Mouse (Mus musculus) embryonic facial prominence, embryonic 15.5 days (tissue): ENCODE measurements around the gene Glmp. TPM values are rescaled to one million over a fixed set of nuclear protein-coding genes. Genes with fewer than 3 reads are reported as not detected.

ENCODE experiments used
- polyA plus RNA-seq: library from polyadenylated mRNA; unstranded; fragments of >200 nt; fragmentation: Nextera tagmentation; extraction: Ambion mirVana; gene quantifications from 2 replicates; pipeline ENCODE4 v1.2.1, GENCODE M21; 2015

The Glmp gene
- polyA plus RNA-seq, 1 experiment from 2014 or later, result 212 TPM

Other genes starting within 250 kb of the Glmp start
- 0.35 and 0.52 TPM in 2 replicates for gene Ttc24, start 246.7 kb upstream of the Glmp start, polyA plus RNA-seq
- gene Iqgap3, start 243.1 kb upstream of the Glmp start, polyA plus RNA-seq, result 15.9 and 16.8 TPM in 2 replicates
- 31.0 and 31.1 TPM in 2 replicates for gene Mef2d, start 182.7 kb upstream of the Glmp start, polyA plus RNA-seq
- 15.8 and 20.1 TPM in 2 replicates for gene Rhbg, start 70.3 kb upstream of the Glmp start, polyA plus RNA-seq
- 0.60 and 2.2 TPM in 2 replicates for gene Gm38392, start 37.8 kb upstream of the Glmp start, polyA plus RNA-seq
- 14.3 and 16.3 TPM in 2 replicates for gene Tsacc, start 28.0 kb upstream of the Glmp start, polyA plus RNA-seq
- gene Cct3, start 27.9 kb upstream of the Glmp start, polyA plus RNA-seq, result 443 TPM in 2 replicates
- 26.0 and 27.1 TPM in 2 replicates for gene Tmem79, start 11.1 kb downstream of the Glmp start, polyA plus RNA-seq
- gene Smg5, start 11.2 kb downstream of the Glmp start, polyA plus RNA-seq, result 41.8 and 48.6 TPM in 2 replicates
- gene Paqr6, start 39.6 kb downstream of the Glmp start, polyA plus RNA-seq, result 8.3 and 10.1 TPM in 2 replicates
- 19.8 and 20.4 TPM in 2 replicates for gene Bglap3, start 47.7 kb downstream of the Glmp start, polyA plus RNA-seq
- gene Bglap2, start 53.7 kb downstream of the Glmp start, polyA plus RNA-seq, result 13.8 and 15.5 TPM in 2 replicates
- 18.4 and 35.5 TPM in 2 replicates for gene Bglap, start 59.4 kb downstream of the Glmp start, polyA plus RNA-seq
- gene Pmf1, start 85.3 kb downstream of the Glmp start, polyA plus RNA-seq, result 96.0 and 108 TPM in 2 replicates
- 16.3 and 17.9 TPM in 2 replicates for gene Slc25a44, start 100.1 kb downstream of the Glmp start, polyA plus RNA-seq
- 18.5 and 21.9 TPM in 2 replicates for gene Sema4a, start 136.2 kb downstream of the Glmp start, polyA plus RNA-seq
- 625 and 678 TPM in 2 replicates for gene Lmna, start 184.9 kb downstream of the Glmp start, polyA plus RNA-seq
- 22.5 and 22.8 TPM in 2 replicates for gene Mex3a, start 207.4 kb downstream of the Glmp start, polyA plus RNA-seq
- 96.3 and 107 TPM in 2 replicates for gene Rab25, start 223.3 kb downstream of the Glmp start, polyA plus RNA-seq
- gene Lamtor2, start 228.1 kb downstream of the Glmp start, polyA plus RNA-seq, result 183 and 199 TPM in 2 replicates
- gene Ubqln4, start 228.7 kb downstream of the Glmp start, polyA plus RNA-seq, result 44.4 and 47.6 TPM in 2 replicates